Comparison of ENCODE assay signal across 25 mouse cellular contexts in genomic region chr8:60635846-60636245, GRCm38 (mm10). TPM values are rescaled to one million over a fixed set of nuclear protein-coding genes. Genes with fewer than 3 reads are reported as not detected.
A peak's percentile ranks its signal among the peaks of the same experiment; 100 is the strongest.
DNase-seq lines count a peak whose midpoint lies in the region; ATAC-seq lines count a peak whose summit lies in the region.
"Had no signal": no experiment of that assay in that cellular context is flagged by ENCODE, and none has a peak within 500 bp of the region (broad histone marks: within the 10 kb centered on the region; RNA-seq: fewer than 3 reads in every experiment).

No protein-coding gene starts in this region.

- H3K9me3 ChIP-seq in kidney, embryonic 15.5 days (replicated peaks) = no peaks in the 10 kb centered on the region
- H3K9me3 ChIP-seq in hindbrain, embryonic 13.5 days = no peaks in the 10 kb centered on the region
- H3K9me3 ChIP-seq: forebrain, embryonic 10.5 days; forebrain, embryonic 13.5 days; G1E; heart, embryonic 10.5 days; heart, embryonic 13.5 days; hindbrain, embryonic 15.5 days had no signal

- no peak overlapping the region for H3K4me3 ChIP-seq in kidney, embryonic 15.5 days (replicated peaks)
- H3K4me3 ChIP-seq in hindbrain, embryonic 13.5 days = no peak overlapping the region
- H3K4me3 ChIP-seq: forebrain, embryonic 10.5 days; forebrain, embryonic 13.5 days; heart, embryonic 10.5 days; heart, embryonic 13.5 days; hindbrain, embryonic 15.5 days had no signal

- H3K9ac ChIP-seq in kidney, embryonic 15.5 days = no peak overlapping the region
- H3K9ac ChIP-seq in hindbrain, embryonic 13.5 days = no peak overlapping the region
- H3K9ac ChIP-seq: forebrain, embryonic 13.5 days; heart, embryonic 13.5 days; hindbrain, embryonic 15.5 days had no signal

- H3K27ac ChIP-seq in kidney, embryonic 15.5 days = no peak overlapping the region
- H3K27ac ChIP-seq in hindbrain, embryonic 13.5 days = no peak overlapping the region
- H3K27ac ChIP-seq: forebrain, embryonic 10.5 days; forebrain, embryonic 13.5 days; heart, embryonic 10.5 days; heart, embryonic 13.5 days; hindbrain, embryonic 15.5 days had no signal

- H3K36me3 ChIP-seq in kidney, embryonic 15.5 days = no peaks in the 10 kb centered on the region
- no peaks in the 10 kb centered on the region for H3K36me3 ChIP-seq in hindbrain, embryonic 13.5 days
- H3K36me3 ChIP-seq: forebrain, embryonic 10.5 days; G1E; heart, embryonic 10.5 days; heart, embryonic 13.5 days; hindbrain, embryonic 15.5 days had no signal

- peaks cover 6% of the 10 kb centered on the region for H3K27me3 ChIP-seq in kidney, embryonic 15.5 days
- peaks cover under 1% of the 10 kb centered on the region for H3K27me3 ChIP-seq in hindbrain, embryonic 13.5 days
- H3K27me3 ChIP-seq: forebrain, embryonic 13.5 days; hindbrain, embryonic 15.5 days; Patski had no signal

- no peak overlapping the region for H3K4me2 ChIP-seq in kidney, embryonic 15.5 days
- no peak overlapping the region for H3K4me2 ChIP-seq in hindbrain, embryonic 13.5 days
- H3K4me2 ChIP-seq: forebrain, embryonic 13.5 days; heart, embryonic 13.5 days; hindbrain, embryonic 15.5 days had no signal

- peaks cover 17% of the 10 kb centered on the region for H3K4me1 ChIP-seq in kidney, embryonic 15.5 days
- H3K4me1 ChIP-seq in hindbrain, embryonic 13.5 days (replicated peaks) = peaks cover 16% of the 10 kb centered on the region

- peak; percentile 69 for DNase-seq in kidney, adult 11 months
- peak; percentile 66 to 69 for DNase-seq in kidney, adult 8-10 months
- no peak for DNase-seq in kidney, postnatal 10 days
- peak; percentile 15 for DNase-seq in kidney, postnatal 14 days
- DNase-seq in kidney, postnatal 36 days = peak; percentile 65 to 70
- DNase-seq: adrenal gland, postnatal 10 days; adrenal gland, postnatal 36 days; B cell, adult 2 months; cerebellum, adult 18-20 months; cerebellum, adult 9-10 months; cerebellum, postnatal 14 days; gastrocnemius, postnatal 10 days; heart, adult 18-20 months; heart, postnatal 14 days; heart, postnatal 4 days had no signal

- no peak for ATAC-seq in kidney, embryonic 15.5 days (replicated peaks; ENCODE audit: low FRiP score)
- ATAC-seq in hindbrain, embryonic 13.5 days (ENCODE audit: low FRiP score) = no peak
- ATAC-seq: forebrain, embryonic 13.5 days; forebrain, embryonic 16.5 days; Patski had no signal

RNA-seq across cellular contexts. Expression of gene Mfap3l, which starts 3.2 kb away (rescaled TPM):
- 4.3 and 4.5 TPM in 2 replicates for polyA plus RNA-seq in kidney, embryonic 15.5 days (2015; fragmentation: Nextera tagmentation; extraction: Ambion mirVana)
- 1.7 and 2.4 TPM in 2 replicates for polyA plus RNA-seq in hindbrain, embryonic 13.5 days (2015; fragmentation: Nextera tagmentation; extraction: Ambion mirVana)
- polyA plus RNA-seq: G1E had no signal
